Mouse (Mus musculus) neural tube, embryonic 11.5 days (tissue): ENCODE results near the gene Slc12a8. TPM values are rescaled to one million over a fixed set of nuclear protein-coding genes. Genes with fewer than 3 reads are reported as not detected.

Source experiments
- ATAC-seq: fragments of 200-750 bp; cut with Nextera tagmentation; 2 replicates; pipeline ENCODE4 v1.8.0; 2017; ENCODE audit warnings: moderate number of reproducible peaks, mild to moderate bottlenecking, moderate TSS enrichment, moderate library complexity; ENCODE audit not compliant: insufficient read depth, low FRiP score, low TSS enrichment
- DNase-seq: peaks from one replicate; pipeline ENCODE4 v3.0.0-alpha.2; 2015; ENCODE audit warnings: low spot score
- H3K27ac ChIP-seq: fragments of 300-500 bp; sonication (generic); 2 replicates; pipeline ENCODE4 v1.5.1; 2014; ENCODE audit warnings: low read depth, mild to moderate bottlenecking, low read length
- H3K27me3 ChIP-seq: fragments of 300-500 bp; sonication (generic); 2 replicates; pipeline ENCODE4 v1.6.1; 2014; ENCODE audit warnings: mild to moderate bottlenecking, low read length, mixed read lengths; ENCODE audit not compliant: control insufficient read depth, insufficient read depth
- H3K36me3 ChIP-seq: fragments of 300-500 bp; sonication (generic); 2 replicates; pipeline ENCODE4 v1.6.1; 2014; ENCODE audit warnings: mild to moderate bottlenecking, low read length, moderate library complexity, mixed read lengths; ENCODE audit not compliant: control insufficient read depth, insufficient read depth
- H3K4me1 ChIP-seq: fragments of 300-500 bp; sonication (generic); 2 replicates; pipeline ENCODE4 v1.6.1; 2014; ENCODE audit warnings: low read length, mixed read lengths; ENCODE audit not compliant: control insufficient read depth, insufficient read depth
- H3K4me2 ChIP-seq: fragments of 300-500 bp; sonication (generic); 2 replicates; pipeline ENCODE4 v1.6.1; 2014; ENCODE audit warnings: low read depth, mild to moderate bottlenecking, moderate library complexity
- H3K4me3 ChIP-seq: fragments of 300-500 bp; sonication (generic); 2 replicates; pipeline ENCODE4 v1.5.1; 2014; ENCODE audit warnings: low read depth, low read length
- H3K9ac ChIP-seq: fragments of 300-500 bp; sonication (generic); 2 replicates; pipeline ENCODE4 v1.6.1; 2014; ENCODE audit warnings: mild to moderate bottlenecking, low read length
- H3K9me3 ChIP-seq: fragments of 300-500 bp; sonication (generic); 2 replicates; pipeline ENCODE4 v1.6.1; 2016; ENCODE audit warnings: low read length; ENCODE audit not compliant: control insufficient read depth
- WGBS: fragments of 180-500 bp; shearing (Covaris S2); extraction: QIAGEN DNeasy Blood & Tissue Kit; methylation state at CpG from one replicate; pipeline ENCODE4 v1.1.7; 2014; 5-methylcytosine and 5-hydroxymethylcytosine counted together
- polyA plus RNA-seq: library from polyadenylated mRNA; unstranded; fragments of >200 nt; fragmentation: Nextera tagmentation; extraction: Ambion mirVana; gene quantifications from 2 replicates; pipeline ENCODE4 v1.2.1, GENCODE M21; 2014

The Slc12a8 gene
- polyA plus RNA-seq, 1 experiment from 2014 or later = 0.78 TPM

GRCm38 (mm10) chr16:33573703-33574102 lies 56.6 kb downstream of the Slc12a8 start:
- Histone ChIP-seq H3K4me3 (no peak overlapping the region), H3K27ac (no peak overlapping the region), H3K9me3 (no peaks in the 10 kb centered on the region), H3K4me2 (no peak overlapping the region), H3K36me3 (no peaks in the 10 kb centered on the region), H3K9ac (no peak overlapping the region), H3K4me1 (no peaks in the 10 kb centered on the region), H3K27me3 (no peaks in the 10 kb centered on the region)
- ATAC-seq (no peak), DNase-seq (no peak)
- WGBS = 90% methylated on average over 7 of the region's 7 CpGs

- Histone ChIP-seq H3K4me2 (no peak overlapping the region), H3K9me3 (no peaks in the 10 kb centered on the region), H3K9ac (no peak overlapping the region), H3K36me3 (no peaks in the 10 kb centered on the region), H3K27me3 (no peaks in the 10 kb centered on the region), H3K4me3 (no peak overlapping the region), H3K27ac (no peak overlapping the region), H3K4me1 (no peaks in the 10 kb centered on the region)
- no peak for DNase-seq
- no peak for ATAC-seq
- WGBS = 91% methylated on average over 6 of the region's 6 CpGs
Observed at GRCm38 (mm10) chr16:33575728-33576127, 58.6 kb downstream of the Slc12a8 start.

- no peaks in the 10 kb centered on the region for H3K9me3 ChIP-seq
- no peak overlapping the region for H3K4me3 ChIP-seq
- H3K36me3 ChIP-seq = no peaks in the 10 kb centered on the region
- DNase-seq (no peak), ATAC-seq (no peak)
- H3K27me3 ChIP-seq = no peaks in the 10 kb centered on the region
- no peaks in the 10 kb centered on the region for H3K4me1 ChIP-seq
- H3K9ac ChIP-seq = no peak overlapping the region
- H3K27ac ChIP-seq = no peak overlapping the region
- WGBS = 78% methylated on average over 36 of the region's 36 CpGs
- H3K4me2 ChIP-seq = no peak overlapping the region
Observed at GRCm38 (mm10) chr16:33576271-33577189, 59.4 kb downstream of the Slc12a8 start.

GRCm38 (mm10) chr16:33578462-33578861 lies 61.3 kb downstream of the Slc12a8 start:
- Histone ChIP-seq H3K27me3 (no peaks in the 10 kb centered on the region), H3K4me1 (peaks cover 1% of the 10 kb centered on the region; the same call in 1 of the 2 replicates), H3K27ac (no peak overlapping the region), H3K36me3 (no peaks in the 10 kb centered on the region), H3K9me3 (no peaks in the 10 kb centered on the region), H3K4me2 (no peak overlapping the region), H3K4me3 (no peak overlapping the region), H3K9ac (no peak overlapping the region)
- 90% methylated on average over 3 of the region's 3 CpGs for WGBS
- ATAC-seq (no peak), DNase-seq (no peak)

- peaks cover 19% of the 10 kb centered on the region for H3K4me1 ChIP-seq
- no peak overlapping the region; the same call in 1 of the 2 replicates for H3K27ac ChIP-seq
- no peak overlapping the region for H3K4me2 ChIP-seq
- H3K36me3 ChIP-seq = no peaks in the 10 kb centered on the region
- WGBS = 82% methylated on average over 2 of the region's 2 CpGs
- H3K4me3 ChIP-seq = no peak overlapping the region
- no peak overlapping the region for H3K9ac ChIP-seq
- DNase-seq = no peak
- no peaks in the 10 kb centered on the region for H3K9me3 ChIP-seq
- ATAC-seq = no peak
- H3K27me3 ChIP-seq = no peaks in the 10 kb centered on the region
Observed at GRCm38 (mm10) chr16:33580331-33580730, 63.2 kb downstream of the Slc12a8 start.

- Histone ChIP-seq H3K9me3 (no peaks in the 10 kb centered on the region), H3K4me1 (peaks cover 19% of the 10 kb centered on the region), H3K4me2 (no peak overlapping the region), H3K9ac (no peak overlapping the region), H3K36me3 (no peaks in the 10 kb centered on the region), H3K27ac (peak overlapping the region; percentile 23; the same call in 1 of the 2 replicates), H3K27me3 (no peaks in the 10 kb centered on the region), H3K4me3 (no peak overlapping the region)
- ATAC-seq (peak; percentile 25; the same call in 1 of the 2 replicates), DNase-seq (no peak)
Observed at GRCm38 (mm10) chr16:33580736-33581241, 63.7 kb downstream of the Slc12a8 start.

GRCm38 (mm10) chr16:33581661-33582099 lies 64.6 kb downstream of the Slc12a8 start:
- DNase-seq (no peak), ATAC-seq (no peak)
- Histone ChIP-seq H3K9me3 (no peaks in the 10 kb centered on the region), H3K4me1 (peaks cover 19% of the 10 kb centered on the region), H3K4me3 (no peak overlapping the region), H3K27me3 (no peaks in the 10 kb centered on the region), H3K4me2 (no peak overlapping the region), H3K36me3 (no peaks in the 10 kb centered on the region), H3K27ac (no peak overlapping the region), H3K9ac (no peak overlapping the region)
- WGBS = 64% methylated on average over 4 of the region's 4 CpGs

GRCm38 (mm10) chr16:33582495-33582894 lies 65.4 kb downstream of the Slc12a8 start:
- Histone ChIP-seq H3K4me1 (peaks cover 19% of the 10 kb centered on the region), H3K4me3 (no peak overlapping the region), H3K4me2 (no peak overlapping the region), H3K9me3 (no peaks in the 10 kb centered on the region), H3K27ac (no peak overlapping the region), H3K9ac (no peak overlapping the region), H3K36me3 (no peaks in the 10 kb centered on the region), H3K27me3 (no peaks in the 10 kb centered on the region)
- ATAC-seq = no peak
- DNase-seq = no peak
- 96% methylated on average over 8 of the region's 8 CpGs for WGBS

GRCm38 (mm10) chr16:33583333-33583732 lies 66.2 kb downstream of the Slc12a8 start:
- DNase-seq = no peak
- Histone ChIP-seq H3K9ac (no peak overlapping the region), H3K4me1 (peaks cover 19% of the 10 kb centered on the region), H3K27ac (peak overlapping the region; percentile 77), H3K27me3 (no peaks in the 10 kb centered on the region), H3K9me3 (no peaks in the 10 kb centered on the region), H3K36me3 (no peaks in the 10 kb centered on the region), H3K4me3 (no peak overlapping the region), H3K4me2 (no peak overlapping the region)
- ATAC-seq = no peak
- WGBS = 70% methylated on average over 3 of the region's 3 CpGs
